Mouse (Mus musculus): Measurements from ENCODE around the gene Setdb1. TPM values are rescaled to one million over a fixed set of nuclear protein-coding genes. Genes with fewer than 3 reads are reported as not detected.

Setdb1 gene
- polyA plus RNA-seq, 1 experiment from 2014 or later, result 16.7 TPM

GRCm38 (mm10) chr3:95281216-95282126, 75.5 kb downstream of the Setdb1 start, which contains the start of the genes Mindy1 and Prune1:
Gene Mindy1, plus strand, starts transcription at chr3:95281345.
Gene Prune1, minus strand, starts transcription at chr3:95282076.
- Histone ChIP-seq H3K4me2 (peak within 1 kb of the TSS; percentile 87), H3K9ac (peak within 1 kb of the TSS; percentile 91), H3K27ac (peak within 1 kb of the TSS; percentile 98), H3K4me3 (peak within 1 kb of the TSS; percentile 86), H3K9me3 (replicated peaks) (no peaks in the 10 kb centered on the region), H3K4me1 (replicated peaks) (peaks cover 32% of the 10 kb centered on the region), H3K27me3 (no peaks in the 10 kb centered on the region), H3K36me3 (no peaks in the 10 kb centered on the region)
- peak; percentile 91 for ATAC-seq (replicated peaks; ENCODE audit: insufficient number of reproducible peaks, insufficient read depth, low FRiP score, low read depth)
- under 1% methylated on average over 53 of the region's 53 CpGs for WGBS

GRCm38 (mm10) chr3:95280747-95281146, 76.3 kb downstream of the Setdb1 start:
- ATAC-seq (replicated peaks; ENCODE audit: insufficient number of reproducible peaks, insufficient read depth, low FRiP score, low read depth), result no peak
- no peaks in the 10 kb centered on the region for H3K27me3 ChIP-seq
- no peaks in the 10 kb centered on the region for H3K9me3 ChIP-seq (replicated peaks)
- no peaks in the 10 kb centered on the region for H3K36me3 ChIP-seq
- H3K4me3 ChIP-seq, result peak overlapping the region; percentile 86
- H3K27ac ChIP-seq, result peak overlapping the region; percentile 98
- H3K4me1 ChIP-seq (replicated peaks), result peaks cover 33% of the 10 kb centered on the region
- whole genome bisulfite sequencing, result 6% methylated on average over 8 of the region's 8 CpGs
- peak overlapping the region; percentile 87 for H3K4me2 ChIP-seq
- H3K9ac ChIP-seq, result peak overlapping the region; percentile 91

- 0 out of 2 replicates have a peak overlapping the region, but pooled peaks have one; percentile 3 for H3K9ac ChIP-seq
- H3K27me3 ChIP-seq, result no peaks in the 10 kb centered on the region
- no peak for ATAC-seq (replicated peaks; ENCODE audit: insufficient number of reproducible peaks, insufficient read depth, low FRiP score, low read depth)
- peak overlapping the region; percentile 60 for H3K27ac ChIP-seq
- no peaks in the 10 kb centered on the region for H3K9me3 ChIP-seq (replicated peaks)
- H3K36me3 ChIP-seq, result no peaks in the 10 kb centered on the region
- H3K4me3 ChIP-seq, result no peak overlapping the region
- no peak overlapping the region for H3K4me2 ChIP-seq
- WGBS, result 35% methylated on average over 1 of the region's 1 CpGs
- peaks cover 38% of the 10 kb centered on the region for H3K4me1 ChIP-seq (replicated peaks)
Measured at GRCm38 (mm10) chr3:95277149-95277551, 79.9 kb downstream of the Setdb1 start.

- 70% methylated on average over 5 of the region's 5 CpGs for WGBS
- ATAC-seq (replicated peaks; ENCODE audit: insufficient number of reproducible peaks, insufficient read depth, low FRiP score, low read depth), result no peak
- Histone ChIP-seq H3K27ac (peak overlapping the region; percentile 60), H3K9ac (no peak overlapping the region), H3K4me1 (replicated peaks) (peaks cover 38% of the 10 kb centered on the region), H3K27me3 (no peaks in the 10 kb centered on the region), H3K4me2 (no peak overlapping the region), H3K9me3 (replicated peaks) (no peaks in the 10 kb centered on the region), H3K36me3 (no peaks in the 10 kb centered on the region), H3K4me3 (no peak overlapping the region)
Measured at GRCm38 (mm10) chr3:95276428-95276934, 80.5 kb downstream of the Setdb1 start.

GRCm38 (mm10) chr3:95275161-95275560, 81.8 kb downstream of the Setdb1 start:
- peaks cover 34% of the 10 kb centered on the region for H3K4me1 ChIP-seq (replicated peaks)
- no peak overlapping the region for H3K4me3 ChIP-seq
- H3K4me2 ChIP-seq, result no peak overlapping the region
- H3K36me3 ChIP-seq, result no peaks in the 10 kb centered on the region
- H3K27ac ChIP-seq, result 0 out of 2 replicates have a peak overlapping the region, but pooled peaks have one; percentile 28
- no peaks in the 10 kb centered on the region for H3K9me3 ChIP-seq (replicated peaks)
- 58% methylated on average over 6 of the region's 6 CpGs for WGBS
- no peak overlapping the region for H3K9ac ChIP-seq
- no peaks in the 10 kb centered on the region for H3K27me3 ChIP-seq
- ATAC-seq (replicated peaks; ENCODE audit: insufficient number of reproducible peaks, insufficient read depth, low FRiP score, low read depth), result no peak

GRCm38 (mm10) chr3:95274453-95274852, 82.5 kb downstream of the Setdb1 start:
- peaks cover 39% of the 10 kb centered on the region for H3K4me1 ChIP-seq (replicated peaks)
- H3K9ac ChIP-seq, result no peak overlapping the region
- no peaks in the 10 kb centered on the region for H3K9me3 ChIP-seq (replicated peaks)
- no peak overlapping the region for H3K4me2 ChIP-seq
- 91% methylated on average over 4 of the region's 4 CpGs for WGBS
- no peak overlapping the region for H3K27ac ChIP-seq
- H3K4me3 ChIP-seq, result no peak overlapping the region
- no peak for ATAC-seq (replicated peaks; ENCODE audit: insufficient number of reproducible peaks, insufficient read depth, low FRiP score, low read depth)
- no peaks in the 10 kb centered on the region for H3K36me3 ChIP-seq
- no peaks in the 10 kb centered on the region for H3K27me3 ChIP-seq

Other genes starting within 250 kb of the Setdb1 start
- gene Vps72, start 246.2 kb downstream of the Setdb1 start, polyA plus RNA-seq (2015; fragmentation: Nextera tagmentation; extraction: Ambion mirVana), result 79.5 and 99.3 TPM in 2 replicates
- gene Tmod4, start 232.7 kb downstream of the Setdb1 start, polyA plus RNA-seq (2015; fragmentation: Nextera tagmentation; extraction: Ambion mirVana), result 1.4 and 2.1 TPM in 2 replicates
- gene Scnm1, start 223.2 kb downstream of the Setdb1 start, polyA plus RNA-seq (2015; fragmentation: Nextera tagmentation; extraction: Ambion mirVana), result 51.0 and 54.2 TPM in 2 replicates
- gene Lysmd1, start 223.1 kb downstream of the Setdb1 start, polyA plus RNA-seq (2015; fragmentation: Nextera tagmentation; extraction: Ambion mirVana), result 9.4 and 10.4 TPM in 2 replicates
- 2.5 and 4.8 TPM in 2 replicates for gene Tnfaip8l2, start 214.8 kb downstream of the Setdb1 start, polyA plus RNA-seq (2015; fragmentation: Nextera tagmentation; extraction: Ambion mirVana)
- 2.0 and 3.5 TPM in 2 replicates for gene Sema6c, start 196.7 kb downstream of the Setdb1 start, polyA plus RNA-seq (2015; fragmentation: Nextera tagmentation; extraction: Ambion mirVana)
- gene Gabpb2, start 139.3 kb downstream of the Setdb1 start, polyA plus RNA-seq (2015; fragmentation: Nextera tagmentation; extraction: Ambion mirVana), result 5.1 and 6.5 TPM in 2 replicates
- 49.7 and 60.9 TPM in 2 replicates for gene Cdc42se1, start 128.5 kb downstream of the Setdb1 start, polyA plus RNA-seq (2015; fragmentation: Nextera tagmentation; extraction: Ambion mirVana)
- 10.6 and 12.0 TPM in 2 replicates for gene Mllt11, start 125.0 kb downstream of the Setdb1 start, polyA plus RNA-seq (2015; fragmentation: Nextera tagmentation; extraction: Ambion mirVana)
- gene Gm128, start 115.6 kb downstream of the Setdb1 start, polyA plus RNA-seq (2015; fragmentation: Nextera tagmentation; extraction: Ambion mirVana), result 0.38 and 0.55 TPM in 2 replicates
- 0.06 and 0.38 TPM in 2 replicates for gene Bnipl, start 106.0 kb downstream of the Setdb1 start, polyA plus RNA-seq (2015; fragmentation: Nextera tagmentation; extraction: Ambion mirVana)
- 24.7 and 27.6 TPM in 2 replicates for gene Mindy1, start 75.9 kb downstream of the Setdb1 start, polyA plus RNA-seq (2015; fragmentation: Nextera tagmentation; extraction: Ambion mirVana)
- 23.8 and 26.5 TPM in 2 replicates for gene Prune1, start 75.1 kb downstream of the Setdb1 start, polyA plus RNA-seq (2015; fragmentation: Nextera tagmentation; extraction: Ambion mirVana)
- gene Anxa9, start 50.0 kb downstream of the Setdb1 start, polyA plus RNA-seq (2015; fragmentation: Nextera tagmentation; extraction: Ambion mirVana), result 0.64 and 1.2 TPM in 2 replicates
- 120 and 139 TPM in 2 replicates for gene Cers2, start 42.4 kb downstream of the Setdb1 start, polyA plus RNA-seq (2015; fragmentation: Nextera tagmentation; extraction: Ambion mirVana)
- not detected in 2 replicates for gene 4930558C23Rik, start 45.6 kb upstream of the Setdb1 start, polyA plus RNA-seq (2015; fragmentation: Nextera tagmentation; extraction: Ambion mirVana)
- 30.4 and 33.2 TPM in 2 replicates for gene Arnt, start 77.2 kb upstream of the Setdb1 start, polyA plus RNA-seq (2015; fragmentation: Nextera tagmentation; extraction: Ambion mirVana)
- gene Ctsk, start 142.1 kb upstream of the Setdb1 start, polyA plus RNA-seq (2015; fragmentation: Nextera tagmentation; extraction: Ambion mirVana), result 15.9 and 18.1 TPM in 2 replicates
- 17.3 and 31.6 TPM in 2 replicates for gene Ctss, start 169.6 kb upstream of the Setdb1 start, polyA plus RNA-seq (2015; fragmentation: Nextera tagmentation; extraction: Ambion mirVana)
- not detected in 2 replicates for gene Hormad1, start 202.5 kb upstream of the Setdb1 start, polyA plus RNA-seq (2015; fragmentation: Nextera tagmentation; extraction: Ambion mirVana)
- 23.1 and 26.5 TPM in 2 replicates for gene Golph3l, start 231.7 kb upstream of the Setdb1 start, polyA plus RNA-seq (2015; fragmentation: Nextera tagmentation; extraction: Ambion mirVana)

All from heart, embryonic 15.5 days (tissue).